Mouse (Mus musculus) heart, embryonic 14.5 days (tissue): ENCODE measurements at regions not wholly inside any gene's neighbourhood (a gene's known extent, or its start where the extent isn't known, plus 50 kb on each side); places are given as distances from the start of the nearest gene placed in this dataset.

ENCODE experiments used
- ATAC-seq: fragments of 200-750 bp; cut with Nextera tagmentation; 2 replicates; pipeline ENCODE4 v1.8.0; 2017; ENCODE audit warnings: low read depth, moderate TSS enrichment; ENCODE audit not compliant: insufficient number of reproducible peaks, insufficient read depth, low FRiP score
- H3K27ac ChIP-seq, 2 experiments: fragments of 200-500 bp in 1 of 2; fragments of 300-500 bp in 1 of 2; sonication (generic) in 1 of 2; replicated peaks in 1 of 2; 2 replicates each; pipeline ENCODE4 v1.5.1; 2012 to 2014; ENCODE audit warnings: low read depth in 2 of 2, low read length in 2 of 2, control low read depth in 1 of 2, mild to moderate bottlenecking in 1 of 2, mixed read lengths in 1 of 2; ENCODE audit not compliant: control insufficient read depth in 1 of 2, insufficient read depth in 1 of 2
- H3K27me3 ChIP-seq: fragments of 300-500 bp; sonication (generic); 2 replicates; pipeline ENCODE4 v1.6.1; 2014; ENCODE audit warnings: mild to moderate bottlenecking, low read length, control low read depth; ENCODE audit not compliant: control insufficient read depth, insufficient read depth
- H3K36me3 ChIP-seq: fragments of 300-500 bp; sonication (generic); 2 replicates; pipeline ENCODE4 v1.6.1; 2014; ENCODE audit warnings: mild to moderate bottlenecking, control low read depth, low read length, mixed read lengths; ENCODE audit not compliant: control insufficient read depth, insufficient read depth
- H3K4me1 ChIP-seq, 2 experiments: fragments of 200-500 bp in 1 of 2; fragments of 300-500 bp in 1 of 2; sonication (generic) in 1 of 2; 2 replicates each; pipeline ENCODE4 v1.6.1; 2012 to 2014; ENCODE audit warnings: low read length in 2 of 2, control low read depth in 1 of 2, mixed read lengths in 1 of 2; ENCODE audit not compliant: control insufficient read depth in 2 of 2, insufficient read depth in 2 of 2
- H3K4me2 ChIP-seq: fragments of 300-500 bp; sonication (generic); 2 replicates; pipeline ENCODE4 v1.6.1; 2014; ENCODE audit warnings: mild to moderate bottlenecking, low read length
- H3K4me3 ChIP-seq, 2 experiments: fragments of 200-500 bp in 1 of 2; fragments of 300-500 bp in 1 of 2; sonication (generic) in 1 of 2; 2 replicates each; pipeline ENCODE4 v1.5.1; 2012 to 2014; ENCODE audit warnings: low read length in 2 of 2, mild to moderate bottlenecking in 2 of 2, control low read depth in 1 of 2, low read depth in 1 of 2, moderate library complexity in 1 of 2; ENCODE audit not compliant: control insufficient read depth in 1 of 2, insufficient read depth in 1 of 2
- H3K9ac ChIP-seq: fragments of 300-500 bp; sonication (generic); 2 replicates; pipeline ENCODE4 v1.6.1; 2014; ENCODE audit warnings: mild to moderate bottlenecking, low read length
- H3K9me3 ChIP-seq: fragments of 300-500 bp; sonication (generic); 2 replicates; pipeline ENCODE4 v1.6.1; 2016; ENCODE audit warnings: low read length, control low read depth; ENCODE audit not compliant: control insufficient read depth
- WGBS: fragments of 180-500 bp; shearing (Covaris S2); extraction: QIAGEN DNeasy Blood & Tissue Kit; methylation state at CpG from one replicate; pipeline ENCODE4 v1.1.7; 2014; 5-methylcytosine and 5-hydroxymethylcytosine counted together

DNA sequence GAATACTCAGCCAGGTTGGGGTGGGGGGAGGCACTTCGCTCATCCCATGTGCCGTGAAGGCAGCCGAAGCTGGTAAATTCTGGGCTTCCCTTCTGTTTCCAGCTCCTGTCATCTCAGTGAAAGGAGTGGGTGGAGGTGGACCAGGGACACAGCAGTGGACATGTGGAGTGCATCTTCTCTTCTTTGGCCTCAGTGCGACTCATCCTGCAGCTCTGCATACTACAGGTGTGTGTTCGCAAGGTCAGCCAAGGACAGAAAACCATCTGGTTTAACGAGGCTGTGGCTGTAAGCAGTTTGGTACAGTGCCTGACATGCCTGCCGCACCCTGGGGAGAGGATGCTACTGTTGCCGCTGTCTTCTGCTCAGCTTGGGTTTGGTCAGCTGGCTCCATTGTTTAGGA is 386.3 kb upstream of the Myt1l start:
- Histone ChIP-seq H3K36me3 (no peaks in the 10 kb centered on the region), H3K27me3 (no peaks in the 10 kb centered on the region), H3K27ac (no peak overlapping the region), H3K9me3 (no peaks in the 10 kb centered on the region), H3K4me3 (no peak overlapping the region), H3K9ac (no peak overlapping the region), H3K4me1 (peaks cover 20 to 25% of the 10 kb centered on the region in 2 experiments), H3K4me2 (no peak overlapping the region)
- WGBS = 92% methylated on average over 8 of the region's 8 CpGs
- ATAC-seq = no peak

- WGBS = 47% methylated on average over 8 of the region's 8 CpGs
- Histone ChIP-seq H3K9ac (no peak overlapping the region), H3K27ac (no peak overlapping the region), H3K4me2 (no peak overlapping the region), H3K27me3 (no peaks in the 10 kb centered on the region), H3K36me3 (no peaks in the 10 kb centered on the region), H3K4me3 (no peak overlapping the region), H3K4me1 (peaks cover 12 to 14% of the 10 kb centered on the region in 2 experiments), H3K9me3 (no peaks in the 10 kb centered on the region)
- no peak for ATAC-seq
Measured at GRCm38 (mm10) chr12:29143297-29143696, 384.9 kb upstream of the Myt1l start.

- ATAC-seq = no peak
- Histone ChIP-seq H3K9ac (no peak overlapping the region), H3K9me3 (no peaks in the 10 kb centered on the region), H3K4me3 (no peak overlapping the region), H3K4me1 (no peaks in the 10 kb centered on the region), H3K4me2 (no peak overlapping the region), H3K36me3 (no peaks in the 10 kb centered on the region), H3K27me3 (no peaks in the 10 kb centered on the region), H3K27ac (no peak overlapping the region)
- 70% methylated on average over 1 of the region's 1 CpGs for WGBS
Measured at GRCm38 (mm10) chr12:29160920-29161319, 367.3 kb upstream of the Myt1l start.

GRCm38 (mm10) chr12:29161546-29161945 is 366.6 kb upstream of the Myt1l start:
- 24% methylated on average over 2 of the region's 2 CpGs for whole genome bisulfite sequencing

GRCm38 (mm10) chr12:29164701-29165100 is 363.5 kb upstream of the Myt1l start:
- Histone ChIP-seq H3K27ac (no peak overlapping the region), H3K9me3 (no peaks in the 10 kb centered on the region), H3K9ac (no peak overlapping the region), H3K27me3 (no peaks in the 10 kb centered on the region), H3K4me1 (no peaks in the 10 kb centered on the region), H3K4me2 (no peak overlapping the region), H3K36me3 (no peaks in the 10 kb centered on the region), H3K4me3 (no peak overlapping the region)
- WGBS = 71% methylated on average over 2 of the region's 2 CpGs
- no peak for ATAC-seq

More at GRCm38 (mm10) chr12:29161546-29161945, 366.6 kb upstream of the Myt1l start:
- H3K4me2 ChIP-seq = no peak overlapping the region
- no peaks in the 10 kb centered on the region for H3K9me3 ChIP-seq
- no peaks in the 10 kb centered on the region for H3K36me3 ChIP-seq
- no peak overlapping the region for H3K27ac ChIP-seq
- no peak for ATAC-seq
- no peak overlapping the region for H3K9ac ChIP-seq
- H3K4me1 ChIP-seq = no peaks in the 10 kb centered on the region
- no peaks in the 10 kb centered on the region for H3K27me3 ChIP-seq
- H3K4me3 ChIP-seq = no peak overlapping the region

DNA sequence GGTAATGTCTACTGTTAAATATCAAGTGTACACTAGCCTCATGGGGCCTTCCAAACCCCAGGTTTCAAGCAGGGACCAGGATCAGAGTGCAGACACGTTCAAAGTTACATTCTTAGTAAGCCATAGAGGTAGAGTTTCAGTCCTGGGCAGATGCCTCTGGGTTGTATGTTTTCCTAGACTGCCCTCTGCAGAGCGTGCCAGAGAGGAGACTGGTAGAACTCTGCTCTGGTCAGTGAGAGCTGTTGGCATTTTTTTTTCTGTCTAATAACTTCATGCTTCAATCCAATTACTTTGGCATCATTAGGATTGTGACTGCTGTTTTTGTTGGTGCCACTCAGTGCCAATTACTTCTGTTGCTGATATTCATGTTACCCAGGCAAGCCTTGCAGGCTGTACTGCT is 361.9 kb upstream of the Myt1l start:
- Histone ChIP-seq H3K9me3 (no peaks in the 10 kb centered on the region), H3K36me3 (no peaks in the 10 kb centered on the region), H3K4me1 (no peaks in the 10 kb centered on the region), H3K9ac (no peak overlapping the region), H3K4me2 (no peak overlapping the region), H3K27ac (no peak overlapping the region), H3K4me3 (no peak overlapping the region), H3K27me3 (no peaks in the 10 kb centered on the region)
- ATAC-seq = no peak
- WGBS = 57% methylated on average over 2 of the region's 2 CpGs

DNA sequence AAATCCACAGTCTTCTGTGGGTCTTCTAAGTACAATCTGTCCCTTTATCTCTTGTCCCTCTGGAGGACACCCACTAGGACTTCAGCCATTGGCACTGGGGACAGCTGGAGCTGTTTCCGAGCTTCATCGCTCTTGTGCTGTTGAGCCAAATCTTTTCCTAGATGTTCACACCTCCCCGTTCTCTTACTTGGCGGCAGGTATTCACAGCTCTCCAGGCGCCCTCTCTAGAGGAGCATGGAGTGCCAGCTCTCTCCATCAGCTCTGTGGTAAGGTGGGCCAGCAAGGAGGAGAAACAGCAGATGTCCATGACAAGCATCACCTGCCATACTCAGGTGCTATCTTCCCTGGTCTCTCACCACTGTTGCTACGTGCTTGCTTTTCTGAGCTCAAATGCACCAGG is 360.3 kb upstream of the Myt1l start:
- no peak overlapping the region for H3K9ac ChIP-seq
- H3K9me3 ChIP-seq = no peaks in the 10 kb centered on the region
- H3K36me3 ChIP-seq = no peaks in the 10 kb centered on the region
- H3K4me1 ChIP-seq = no peaks in the 10 kb centered on the region
- no peak overlapping the region for H3K4me2 ChIP-seq
- no peak overlapping the region for H3K27ac ChIP-seq
- ATAC-seq = no peak
- no peak overlapping the region for H3K4me3 ChIP-seq
- H3K27me3 ChIP-seq = no peaks in the 10 kb centered on the region
- WGBS = 54% methylated on average over 6 of the region's 6 CpGs

DNA sequence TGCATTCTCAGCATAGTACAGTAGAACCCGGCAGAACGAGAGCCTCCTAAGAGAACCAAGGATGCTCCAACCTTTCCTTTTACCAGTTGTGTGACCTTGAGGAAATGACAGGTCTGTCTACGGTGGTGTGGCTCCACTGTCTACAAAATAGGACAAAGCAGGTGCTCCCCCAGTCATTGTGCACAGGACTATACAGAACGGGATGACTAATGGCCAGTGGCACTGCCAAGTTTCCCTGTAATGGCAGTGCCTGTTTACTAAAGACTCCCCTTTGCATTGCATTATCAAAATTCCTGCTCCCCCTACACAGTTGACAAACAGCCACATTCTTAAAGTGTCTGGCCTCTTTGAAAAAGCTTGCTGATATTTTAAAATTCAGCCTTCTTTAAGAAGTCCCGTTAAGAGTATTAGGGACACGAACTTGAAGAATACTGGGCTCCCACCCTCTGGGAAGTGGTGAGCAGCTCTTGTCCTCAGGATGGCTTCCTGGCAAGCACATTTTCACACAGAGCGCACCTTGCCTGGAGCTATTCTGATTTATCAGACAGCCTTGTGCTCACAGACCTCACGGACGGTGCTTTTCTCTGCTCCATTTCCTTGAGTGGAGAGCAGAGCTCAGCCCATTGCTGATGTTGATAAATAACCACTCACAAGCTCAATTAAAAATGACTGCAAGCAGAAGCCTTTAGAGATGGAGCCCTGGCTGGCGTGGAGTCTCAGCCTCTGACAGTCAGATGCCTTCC is 352.3 kb upstream of the Myt1l start:
- ATAC-seq = no peak
- Histone ChIP-seq H3K36me3 (no peaks in the 10 kb centered on the region), H3K4me1 (peaks cover 0 to 3% of the 10 kb centered on the region in 2 experiments; a peak in 1 of 4 replicates), H3K4me3 (no peak overlapping the region), H3K9me3 (no peaks in the 10 kb centered on the region), H3K4me2 (no peak overlapping the region), H3K27ac (no peak overlapping the region), H3K27me3 (no peaks in the 10 kb centered on the region), H3K9ac (no peak overlapping the region)
- WGBS = 68% methylated on average over 10 of the region's 10 CpGs
